Mouse (Mus musculus) small intestine, adult 2 months (tissue): ENCODE measurements around the gene Rnf212.

Experiments used
- CTCF ChIP-seq: fragments of 200-500 bp; IDR thresholded peaks from 2 replicates; pipeline ENCODE4 v1.5.1; 2012; ENCODE audit warnings: low read depth, mild to moderate bottlenecking, control low read depth, inconsistent platforms, low read length, moderate library complexity, mixed read lengths; ENCODE audit not compliant: insufficient replicate concordance, insufficient read length; ENCODE audit errors: extremely low read depth
- POLR2A ChIP-seq: fragments of 200-500 bp; IDR thresholded peaks from 2 replicates; pipeline ENCODE4 v1.6.1; 2012; ENCODE audit warnings: low read depth, mild to moderate bottlenecking, control low read depth, inconsistent platforms, low read length, moderate library complexity

GRCm38 (mm10) chr5:108711968-108712367 lies 62.8 kb downstream of the Rnf212 start:
- TF ChIP-seq CTCF (no peak), POLR2A (no peak)
